Mouse (Mus musculus) liver, embryonic 11.5 days (tissue): ENCODE measurements around the gene Ifng. TPM values are rescaled to one million over a fixed set of nuclear protein-coding genes. Genes with fewer than 3 reads are reported as not detected.
"Not testable (repeated sequence)": the region's sequence is repeated elsewhere in the genome, so short reads cannot be mapped to it uniquely, and the experiment has no call there.

Experiments used
- ATAC-seq: fragments of 200-750 bp; cut with Nextera tagmentation; replicated peaks from 2 replicates; pipeline ENCODE4 v1.8.0; 2017; ENCODE audit warnings: moderate number of reproducible peaks, mild to moderate bottlenecking, moderate TSS enrichment, moderate library complexity; ENCODE audit not compliant: low FRiP score
- DNase-seq: peaks from one replicate; pipeline ENCODE4 v3.0.0-alpha.2; 2017; ENCODE audit warnings: low spot score
- H3K27ac ChIP-seq: fragments of 300-500 bp; sonication (generic); 2 replicates; pipeline ENCODE4 v1.5.1; 2014; ENCODE audit warnings: mild to moderate bottlenecking, low read depth, low read length, control low read depth
- H3K27me3 ChIP-seq: fragments of 300-500 bp; sonication (generic); replicated peaks from 2 replicates; pipeline ENCODE4 v1.6.1; 2014; ENCODE audit warnings: low read length, mixed read lengths; ENCODE audit not compliant: control insufficient read depth, insufficient read depth
- H3K36me3 ChIP-seq: fragments of 300-500 bp; sonication (generic); 2 replicates; pipeline ENCODE4 v1.6.1; 2014; ENCODE audit warnings: mild to moderate bottlenecking, low read length, moderate library complexity, mixed read lengths; ENCODE audit not compliant: control insufficient read depth, insufficient read depth
- H3K4me1 ChIP-seq: fragments of 300-500 bp; sonication (generic); replicated peaks from 2 replicates; pipeline ENCODE4 v1.6.1; 2014; ENCODE audit warnings: low read length, mixed read lengths; ENCODE audit not compliant: control insufficient read depth, insufficient read depth
- H3K4me2 ChIP-seq: fragments of 300-500 bp; sonication (generic); 2 replicates; pipeline ENCODE4 v1.6.1; 2014; ENCODE audit warnings: mild to moderate bottlenecking, control low read depth, moderate library complexity
- H3K4me3 ChIP-seq: fragments of 300-500 bp; sonication (generic); 2 replicates; pipeline ENCODE4 v1.5.1; 2014; ENCODE audit warnings: low read depth, low read length, control low read depth
- H3K9ac ChIP-seq: fragments of 300-500 bp; sonication (generic); 2 replicates; pipeline ENCODE4 v1.6.1; 2014; ENCODE audit warnings: low read depth, low read length, control low read depth
- H3K9me3 ChIP-seq: fragments of 300-500 bp; sonication (generic); 2 replicates; pipeline ENCODE4 v1.6.1; 2016; ENCODE audit warnings: low read length, inconsistent platforms, mixed read lengths; ENCODE audit not compliant: control insufficient read depth
- WGBS: fragments of 180-500 bp; shearing (Covaris S2); extraction: QIAGEN DNeasy Blood & Tissue Kit; methylation state at CpG from one replicate; pipeline ENCODE4 v1.1.7; 2014; 5-methylcytosine and 5-hydroxymethylcytosine counted together
- polyA plus RNA-seq: library from polyadenylated mRNA; unstranded; fragments of >200 nt; fragmentation: Nextera tagmentation; extraction: Ambion mirVana; gene quantifications from 2 replicates; pipeline ENCODE4 v1.2.1, GENCODE M21; 2014

Gene Ifng
- polyA plus RNA-seq, 1 experiment from 2014 or later, result not detected

DNA sequence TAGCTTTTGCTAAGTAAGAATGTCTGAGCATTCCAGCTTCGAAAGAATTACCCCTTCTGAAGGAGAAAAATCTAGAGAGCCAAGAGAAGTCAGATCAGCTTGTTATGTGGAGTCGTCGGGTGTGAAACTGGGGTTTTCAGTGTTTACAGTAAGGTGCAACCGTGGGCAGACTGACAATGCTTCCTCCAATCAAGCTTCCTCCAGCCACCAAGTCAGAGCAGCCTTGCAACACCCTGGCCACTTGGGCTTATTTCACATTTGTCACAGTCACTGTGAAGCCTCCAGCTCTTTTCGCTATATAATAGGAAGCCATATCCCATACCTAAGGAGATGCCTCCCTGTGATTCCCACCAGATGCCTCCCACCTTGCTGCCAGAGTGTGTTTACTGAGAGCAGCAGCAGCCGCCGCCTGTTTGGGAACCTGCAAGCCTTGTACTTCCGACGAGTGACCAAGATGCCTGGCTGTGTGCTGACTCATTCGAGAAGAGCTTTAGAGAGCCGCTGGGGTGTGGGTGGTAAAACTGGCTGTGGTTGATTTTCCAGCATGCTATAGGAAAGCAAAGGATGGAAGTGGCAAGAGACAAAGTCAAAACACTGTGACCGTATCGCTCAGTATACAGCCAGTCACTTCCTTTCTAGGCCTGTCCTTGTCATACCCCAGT, 29.6 kb downstream of the Ifng start:
- no peak overlapping the region for H3K4me3 ChIP-seq
- no peaks in the 10 kb centered on the region for H3K27me3 ChIP-seq
- H3K27ac ChIP-seq, result no peak overlapping the region
- H3K4me2 ChIP-seq, result no peak overlapping the region
- no peaks in the 10 kb centered on the region for H3K4me1 ChIP-seq
- 37% methylated on average over 13 of the region's 13 CpGs for WGBS
- DNase-seq (no peak), ATAC-seq (no peak)
- H3K9ac ChIP-seq, result no peak overlapping the region
- H3K36me3 ChIP-seq, result no peaks in the 10 kb centered on the region
- no peaks in the 10 kb centered on the region for H3K9me3 ChIP-seq

DNA sequence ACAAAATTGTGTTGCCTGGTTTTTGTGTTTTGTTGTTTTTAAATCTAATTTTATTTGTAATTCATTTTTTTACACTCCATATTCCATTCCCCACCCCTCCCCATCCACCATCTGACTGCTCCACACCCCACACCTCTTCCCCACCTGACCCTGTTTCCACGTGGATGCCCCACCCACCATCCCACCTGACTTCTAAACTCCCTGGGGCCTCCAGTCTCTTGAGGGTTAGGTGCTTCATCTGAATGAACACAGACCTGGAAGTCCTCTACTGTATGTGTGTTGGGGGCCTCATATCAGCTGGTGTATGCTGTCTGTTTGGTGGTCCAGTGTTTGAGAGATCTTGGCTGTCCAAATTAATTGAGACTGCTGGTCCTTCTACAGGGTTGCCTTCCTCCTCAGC, 32.0 kb downstream of the Ifng start:
- H3K27ac ChIP-seq, ATAC-seq, H3K4me2 ChIP-seq, H3K9ac ChIP-seq, H3K9me3 ChIP-seq, H3K4me3 ChIP-seq, DNase-seq, H3K27me3 ChIP-seq, H3K4me1 ChIP-seq, H3K36me3 ChIP-seq: not testable (repeated sequence)
- WGBS, result 71% methylated on average over 1 of the region's 1 CpGs

DNA sequence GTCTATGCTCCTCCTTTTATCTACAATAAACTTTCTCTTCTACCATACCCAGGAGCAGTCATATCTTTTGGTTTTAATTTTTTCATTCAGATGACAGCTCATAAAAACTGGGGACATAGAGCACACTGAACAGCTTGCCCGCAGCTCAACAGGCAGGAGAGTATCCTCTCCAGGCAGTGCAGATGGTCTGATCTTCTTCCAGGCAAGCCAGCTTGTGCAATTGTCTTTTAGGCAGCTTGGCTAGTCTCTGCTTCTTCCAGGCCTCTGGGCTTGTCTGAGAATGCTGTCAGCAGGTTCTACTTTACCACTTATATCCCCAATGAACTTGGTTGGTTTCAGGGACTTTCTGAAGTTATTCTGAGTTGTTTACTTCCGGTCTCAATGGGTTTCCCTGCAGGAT, 35.9 kb downstream of the Ifng start:
- ATAC-seq, result no peak
- no peak overlapping the region for H3K9ac ChIP-seq
- no peaks in the 10 kb centered on the region for H3K36me3 ChIP-seq
- WGBS, result 73% methylated on average over 2 of the region's 2 CpGs
- no peaks in the 10 kb centered on the region for H3K27me3 ChIP-seq
- H3K27ac ChIP-seq, result no peak overlapping the region
- DNase-seq, result no peak
- no peaks in the 10 kb centered on the region for H3K9me3 ChIP-seq
- no peak overlapping the region for H3K4me2 ChIP-seq
- no peaks in the 10 kb centered on the region for H3K4me1 ChIP-seq
- H3K4me3 ChIP-seq, result no peak overlapping the region

DNA sequence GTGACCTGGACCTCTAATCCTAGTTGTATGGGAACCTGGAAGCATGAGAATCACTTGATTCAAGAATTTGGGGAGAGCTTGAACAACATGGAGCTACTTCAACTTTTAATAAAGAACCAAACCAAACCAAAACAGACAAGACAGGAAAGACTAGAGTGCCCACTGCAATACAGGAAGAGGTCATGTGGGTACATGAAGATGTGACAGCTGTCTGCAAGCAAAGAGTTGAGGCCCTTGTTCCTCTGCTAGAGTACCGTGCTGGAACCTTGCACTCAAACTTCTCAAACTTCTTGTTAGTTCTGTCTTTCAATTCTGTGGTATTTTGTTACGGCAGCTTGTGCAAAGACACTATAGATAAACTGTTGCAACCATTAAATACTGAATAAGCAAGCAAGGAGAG, 36.5 kb downstream of the Ifng start:
- Histone ChIP-seq H3K4me3 (no peak overlapping the region), H3K9me3 (no peaks in the 10 kb centered on the region), H3K4me2 (no peak overlapping the region), H3K36me3 (no peaks in the 10 kb centered on the region), H3K9ac (no peak overlapping the region), H3K27me3 (no peaks in the 10 kb centered on the region), H3K4me1 (no peaks in the 10 kb centered on the region), H3K27ac (no peak overlapping the region)
- ATAC-seq, result no peak
- DNase-seq, result no peak
- 49% methylated on average over 2 of the region's 2 CpGs for WGBS

DNA sequence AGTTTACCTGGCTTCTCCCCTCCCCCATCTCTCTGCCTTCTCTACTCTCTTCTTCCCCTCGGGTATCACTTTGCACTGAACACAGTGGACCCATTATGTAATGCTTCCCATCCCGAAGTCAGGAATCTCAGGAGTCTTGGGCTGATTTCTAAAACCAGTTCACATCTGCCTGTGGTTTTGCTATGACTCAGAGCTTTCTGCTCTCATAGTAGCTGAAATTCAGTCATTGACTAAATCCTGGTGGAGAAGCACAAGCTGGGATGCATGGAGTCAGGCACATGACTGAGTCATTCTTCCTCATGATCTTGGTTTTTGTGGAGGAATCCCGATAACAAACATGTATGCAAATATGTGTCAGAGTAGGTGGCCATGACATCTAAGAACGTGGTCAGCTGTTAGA, 38.4 kb downstream of the Ifng start:
- WGBS, result 87% methylated on average over 4 of the region's 4 CpGs
- no peak for DNase-seq
- Histone ChIP-seq H3K4me1 (no peaks in the 10 kb centered on the region), H3K4me2 (no peak overlapping the region), H3K9me3 (no peaks in the 10 kb centered on the region), H3K27ac (no peak overlapping the region), H3K9ac (no peak overlapping the region), H3K4me3 (no peak overlapping the region), H3K27me3 (no peaks in the 10 kb centered on the region), H3K36me3 (no peaks in the 10 kb centered on the region)
- no peak for ATAC-seq

DNA sequence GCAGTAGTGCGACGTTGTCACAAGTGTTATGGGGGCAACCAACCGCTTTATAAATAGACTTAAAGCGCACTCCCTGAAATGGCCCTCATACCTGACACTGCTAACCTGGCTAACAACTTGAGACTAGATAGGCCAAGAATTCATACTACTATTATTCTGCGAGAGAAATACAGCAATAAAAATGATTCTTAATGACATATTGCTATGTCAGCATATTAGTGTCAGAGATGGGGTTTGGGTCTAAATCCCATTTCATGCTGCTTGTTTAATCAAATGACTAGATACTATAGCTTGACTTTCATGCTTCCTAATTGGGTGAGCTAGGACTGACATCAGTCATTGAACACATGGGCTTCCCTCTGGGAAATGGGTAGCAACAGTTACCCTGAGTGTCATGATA, 39.3 kb downstream of the Ifng start:
- DNase-seq, result no peak
- no peaks in the 10 kb centered on the region for H3K27me3 ChIP-seq
- no peaks in the 10 kb centered on the region for H3K9me3 ChIP-seq
- WGBS, result 96% methylated on average over 5 of the region's 5 CpGs
- H3K9ac ChIP-seq, result no peak overlapping the region
- no peak for ATAC-seq
- no peak overlapping the region for H3K4me2 ChIP-seq
- H3K4me1 ChIP-seq, result no peaks in the 10 kb centered on the region
- H3K4me3 ChIP-seq, result no peak overlapping the region
- H3K27ac ChIP-seq, result no peak overlapping the region
- H3K36me3 ChIP-seq, result no peaks in the 10 kb centered on the region

DNA sequence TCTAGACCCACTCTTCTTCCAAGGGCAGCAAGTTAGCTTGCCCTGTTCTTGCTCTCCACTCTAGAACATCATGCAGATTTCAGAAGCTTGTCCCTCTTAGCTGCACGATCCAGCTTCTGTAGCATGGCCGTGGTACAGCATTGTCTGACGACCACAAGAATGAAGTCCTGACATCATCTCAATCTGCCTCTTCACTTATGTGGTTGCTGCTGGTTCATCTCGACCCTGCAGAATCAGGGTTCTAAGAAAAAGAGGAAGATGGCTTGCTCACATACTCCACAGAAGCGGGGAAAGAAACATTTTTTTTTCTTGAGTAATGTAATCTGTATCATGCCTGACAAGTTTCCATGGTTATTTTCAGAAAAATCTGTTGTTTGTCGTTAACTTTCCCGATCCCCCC, 39.9 kb downstream of the Ifng start:
- Histone ChIP-seq H3K27me3 (no peaks in the 10 kb centered on the region), H3K27ac (no peak overlapping the region), H3K4me2 (no peak overlapping the region), H3K9me3 (no peaks in the 10 kb centered on the region), H3K36me3 (no peaks in the 10 kb centered on the region), H3K4me1 (no peaks in the 10 kb centered on the region), H3K4me3 (no peak overlapping the region), H3K9ac (no peak overlapping the region)
- ATAC-seq (no peak), DNase-seq (no peak)
- 61% methylated on average over 7 of the region's 7 CpGs for WGBS

DNA sequence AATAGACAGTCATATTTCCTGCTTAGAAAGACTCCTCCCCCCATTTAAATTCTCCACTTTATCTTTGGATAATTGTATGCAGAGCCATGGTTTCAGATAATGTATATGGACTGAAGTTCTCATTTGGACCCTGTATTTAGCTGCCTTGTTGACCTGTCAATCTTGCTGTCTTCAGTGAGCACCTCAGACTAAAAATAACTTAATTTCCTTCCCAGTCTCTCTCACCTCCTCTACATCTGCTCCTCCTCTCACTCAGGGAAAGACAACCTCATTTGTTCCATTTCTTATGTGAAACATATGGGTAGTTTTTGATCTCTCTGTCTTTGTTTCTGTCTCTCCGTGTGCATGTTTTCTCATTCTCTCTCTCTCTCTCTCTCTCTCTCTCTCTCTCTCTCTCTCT, 53.3 kb downstream of the Ifng start:
- 65% methylated on average over 1 of the region's 1 CpGs for WGBS

DNA sequence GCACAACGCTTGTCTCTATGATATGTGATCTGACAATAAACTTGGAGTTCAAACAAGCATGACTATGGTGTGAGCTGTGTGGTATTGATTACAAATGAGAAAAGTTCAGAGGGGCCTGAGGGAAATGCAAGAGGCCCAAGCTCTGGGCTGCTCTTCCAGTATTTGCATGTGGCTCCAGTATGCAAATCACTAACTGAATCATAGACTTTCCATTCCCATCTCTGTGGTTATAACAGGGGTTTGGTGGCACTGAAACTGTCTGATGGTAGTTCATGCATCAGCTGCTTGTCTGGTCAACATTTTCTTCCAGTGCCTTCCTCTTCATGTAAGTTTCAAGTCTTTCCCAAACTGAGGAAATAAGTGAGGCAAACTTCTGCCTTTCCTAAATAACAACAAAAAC, 54.5 kb downstream of the Ifng start:
- Histone ChIP-seq H3K36me3 (no peaks in the 10 kb centered on the region), H3K4me3 (no peak overlapping the region), H3K27ac (no peak overlapping the region), H3K9ac (no peak overlapping the region), H3K9me3 (no peaks in the 10 kb centered on the region), H3K27me3 (no peaks in the 10 kb centered on the region), H3K4me2 (no peak overlapping the region), H3K4me1 (no peaks in the 10 kb centered on the region)
- no peak for ATAC-seq
- no peak for DNase-seq
- WGBS, result 79% methylated on average over 1 of the region's 1 CpGs

More for the DNA sequence above, 53.3 kb downstream of the Ifng start:
- no peak overlapping the region for H3K4me2 ChIP-seq
- H3K4me1 ChIP-seq, result no peaks in the 10 kb centered on the region
- no peak for ATAC-seq
- H3K36me3 ChIP-seq, result no peaks in the 10 kb centered on the region
- no peak overlapping the region for H3K4me3 ChIP-seq
- no peaks in the 10 kb centered on the region for H3K27me3 ChIP-seq
- H3K9me3 ChIP-seq, result no peaks in the 10 kb centered on the region
- DNase-seq, result no peak
- H3K9ac ChIP-seq, result no peak overlapping the region
- H3K27ac ChIP-seq, result no peak overlapping the region
